Mouse (Mus musculus): ENCODE measurements around the gene Ppp1r3d. TPM values are rescaled to one million over a fixed set of nuclear protein-coding genes. Genes with fewer than 3 reads are reported as not detected.

Gene Ppp1r3d
- polyA plus RNA-seq, 1 experiment = 1.1 TPM

- WGBS = 87% methylated on average over 52 of the region's 52 CpGs
Observed at GRCm38 (mm10) chr2:178407053-178407815, 7.0 kb downstream of the Ppp1r3d start, which contains the start of gene Sycp2. Gene Sycp2 (minus strand): TSS chr2:178407685.

More at GRCm38 (mm10) chr2:178407053-178407815, 7.0 kb downstream of the Ppp1r3d start, which contains the start of gene Sycp2:
- Histone ChIP-seq H3K4me1 (ENCODE audit: control insufficient read depth, insufficient read depth, insufficient read length, low read length) (no peaks in the 10 kb centered on the region), H3K4me3 (ENCODE audit: low read depth, low read length) (no peak within 1 kb of the TSS), H3K27me3 (ENCODE audit: control insufficient read depth, insufficient read depth, low read length) (no peaks in the 10 kb centered on the region), H3K36me3 (ENCODE audit: control insufficient read depth, insufficient read depth, low read length) (no peaks in the 10 kb centered on the region), H3K27ac (ENCODE audit: insufficient read depth, low read depth, low read length) (no peak within 1 kb of the TSS)
- peak; percentile 33; the same call in 1 of the 2 replicates for TF ChIP-seq CTCF (IDR thresholded peaks at IDR 0.05; ENCODE audit: extremely low read depth, insufficient read length, insufficient replicate concordance, low read depth, low read length)
- TF ChIP-seq POLR2A (IDR thresholded peaks at IDR 0.05; ENCODE audit: low read depth, low read length) = no peak

Other genes starting within 250 kb of the Ppp1r3d start
- not detected in 2 replicates for gene Sycp2, start 6.8 kb downstream of the Ppp1r3d start, polyA plus RNA-seq (2012; rRNA removed)
- 0.23 and 0.37 TPM in 2 replicates for gene Fam217b, start 52 bp upstream of the Ppp1r3d start, polyA plus RNA-seq (2012; rRNA removed)
- 0.05 and 0.06 TPM in 2 replicates for gene Cdh26, start 16.1 kb upstream of the Ppp1r3d start, polyA plus RNA-seq (2012; rRNA removed)